Mouse (Mus musculus): ENCODE measurements around the gene Edc3.

Edc3 gene

DNA sequence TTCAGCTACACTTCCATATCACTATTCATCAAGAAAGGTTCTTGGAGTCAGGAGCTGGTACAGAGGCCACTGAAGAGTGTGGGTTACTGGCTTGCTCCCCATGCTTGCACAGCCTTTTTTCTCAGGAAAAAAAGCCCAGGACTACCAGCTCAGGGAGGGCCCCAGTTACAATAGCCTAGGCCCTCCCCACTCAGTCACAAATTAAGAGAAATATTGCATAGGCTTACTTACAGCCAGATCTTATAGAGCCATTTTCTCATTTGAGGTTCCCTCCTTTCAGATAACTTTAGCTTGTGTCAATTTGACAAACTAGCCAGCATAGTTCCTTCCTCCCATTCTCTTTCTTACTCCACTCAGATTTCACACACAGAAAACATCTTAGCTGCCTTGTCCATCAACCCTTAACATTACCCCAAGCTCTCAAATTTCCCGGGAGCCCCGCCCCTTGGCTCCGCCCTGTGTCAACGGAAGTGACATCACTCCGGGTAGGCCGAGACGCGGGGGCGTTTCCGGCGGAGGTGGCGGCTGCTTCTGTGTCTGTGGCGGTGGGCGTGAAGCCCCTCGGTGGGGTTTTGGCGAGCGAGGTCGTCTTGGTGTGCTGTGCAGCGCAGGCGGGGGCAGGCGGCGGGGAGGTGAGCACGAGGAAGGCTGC is at the start of gene Edc3:
Gene Edc3, plus strand, starts transcription at position 473 of the 652 bp plus-strand sequence.
- peak; percentile 78 for DNase-seq (ENCODE audit: extremely low read depth, low read depth)

DNA sequence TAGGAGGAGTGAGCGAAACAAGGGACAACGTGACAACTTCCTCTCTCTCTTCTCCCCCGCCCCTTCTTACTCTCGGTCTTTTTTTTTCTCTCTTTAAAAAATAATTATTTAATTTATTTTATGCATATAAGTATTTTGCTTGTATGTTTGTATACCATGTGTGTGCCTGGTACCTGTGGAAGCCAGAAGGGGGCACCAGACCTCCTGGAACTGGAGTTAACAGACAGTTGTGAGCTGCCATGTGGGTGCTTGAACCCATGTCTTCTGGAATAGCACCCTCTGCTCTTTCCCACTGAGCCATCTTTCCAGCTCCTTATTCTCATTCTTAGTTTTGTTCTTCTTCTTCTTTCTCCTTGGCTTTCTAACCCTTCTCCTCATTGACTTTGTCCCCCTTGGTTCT is 49.4 kb upstream of the Edc3 start:
- no peak for DNase-seq (ENCODE audit: extremely low read depth, low read depth)

DNA sequence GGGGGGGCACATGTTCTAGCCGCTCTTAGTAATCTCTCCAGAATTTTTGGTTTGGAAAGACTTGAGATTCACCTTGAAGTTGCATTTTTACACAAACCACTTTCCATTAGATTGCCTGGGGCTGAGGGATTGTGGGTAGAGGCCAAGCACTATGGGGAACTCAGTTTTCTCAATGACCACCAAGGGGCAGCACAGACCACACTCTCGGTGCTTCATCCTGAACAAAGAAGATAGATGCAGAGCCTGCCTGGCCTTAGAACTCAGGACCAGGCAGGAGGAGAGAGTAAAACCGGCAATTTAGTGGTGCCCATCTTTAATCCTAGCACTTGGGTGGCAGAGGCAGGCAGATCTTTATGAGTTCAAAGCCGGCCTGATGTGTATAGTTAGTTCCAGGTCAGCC is 48.6 kb upstream of the Edc3 start:
- DNase-seq (ENCODE audit: extremely low read depth, low read depth) = peak; percentile 71

DNA sequence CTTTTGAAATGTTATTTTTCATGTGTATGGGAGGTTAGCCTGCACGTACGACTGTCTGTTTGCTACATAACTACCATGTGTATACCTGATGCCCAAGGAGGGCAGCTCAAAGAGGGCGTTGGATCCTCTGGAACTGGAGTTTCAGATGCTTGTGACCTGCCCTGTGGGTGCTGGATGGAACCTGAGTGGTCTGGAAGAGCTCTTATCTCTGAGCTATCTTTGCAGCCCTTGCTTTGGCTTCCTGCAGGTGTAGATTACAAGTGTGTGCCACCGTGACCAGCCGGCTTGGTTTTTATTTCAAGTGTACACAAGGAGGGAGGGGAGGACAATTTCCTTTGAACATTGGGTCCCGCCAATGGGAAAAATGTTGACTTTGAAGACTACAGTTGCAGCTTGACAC is 47.8 kb upstream of the Edc3 start:
- DNase-seq (ENCODE audit: extremely low read depth, low read depth) = no peak

DNA sequence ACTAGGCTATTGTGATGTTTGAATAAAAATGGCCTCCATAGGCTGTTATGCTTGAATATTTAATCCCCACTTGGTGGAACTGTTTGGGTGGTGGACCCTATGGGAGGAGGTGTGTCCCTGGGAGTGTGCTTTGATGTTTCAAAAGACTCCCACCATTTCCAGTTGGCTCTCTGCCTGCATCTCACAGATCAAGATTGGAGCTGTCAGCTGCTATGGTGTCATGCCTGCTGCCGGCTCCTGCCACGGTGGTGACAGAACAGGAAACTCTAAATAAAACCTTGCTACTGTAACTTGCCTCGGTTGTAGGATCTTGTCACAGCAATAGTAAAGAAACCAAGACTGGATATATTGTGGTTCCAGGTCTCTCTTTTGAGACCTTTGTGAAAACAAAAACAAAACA is 46.8 kb upstream of the Edc3 start:
- no peak for DNase-seq (ENCODE audit: extremely low read depth, low read depth)

DNA sequence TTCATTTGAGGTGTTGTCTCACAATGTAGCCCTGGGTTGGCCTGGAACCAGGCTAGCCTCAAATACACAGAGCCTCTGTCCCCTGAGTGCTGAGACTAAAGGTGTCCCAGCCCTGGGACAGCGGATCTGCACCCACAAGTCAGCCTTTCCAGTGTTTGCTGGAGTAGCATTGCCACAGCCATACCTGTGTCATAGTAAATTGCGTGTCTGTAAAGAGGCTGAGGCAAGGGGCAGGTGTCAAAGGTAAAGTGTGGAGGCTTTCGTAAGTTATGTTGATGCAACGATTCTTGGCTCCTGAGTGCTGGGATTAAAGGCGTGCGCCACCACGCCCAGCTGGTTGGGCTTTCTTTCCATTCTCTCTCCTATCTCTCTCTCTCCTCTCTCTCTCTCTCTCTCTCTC is 43.7 kb upstream of the Edc3 start:
- no peak for DNase-seq (ENCODE audit: extremely low read depth, low read depth)

DNA sequence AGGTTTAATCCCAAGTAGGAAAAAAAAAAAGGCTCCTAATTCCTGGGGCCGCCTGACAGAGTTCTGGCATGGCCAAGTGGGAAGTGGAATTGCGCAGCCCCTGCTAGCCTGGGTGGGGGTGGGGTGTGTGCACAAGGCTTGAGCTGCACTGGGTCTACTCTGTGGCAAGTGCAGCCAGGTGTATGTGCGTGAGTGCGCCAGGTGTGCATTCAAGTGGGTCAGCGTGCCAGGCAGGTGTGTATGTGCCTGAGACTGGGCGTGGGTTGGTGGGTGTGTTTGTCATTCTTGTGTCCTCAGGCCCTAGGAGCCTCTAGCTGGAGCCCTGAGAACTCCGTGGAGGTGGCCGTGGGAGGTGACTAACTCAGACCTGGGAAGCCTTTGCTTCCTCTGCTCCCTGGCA is 41.8 kb upstream of the Edc3 start:
- DNase-seq (ENCODE audit: extremely low read depth, low read depth) = no peak

DNA sequence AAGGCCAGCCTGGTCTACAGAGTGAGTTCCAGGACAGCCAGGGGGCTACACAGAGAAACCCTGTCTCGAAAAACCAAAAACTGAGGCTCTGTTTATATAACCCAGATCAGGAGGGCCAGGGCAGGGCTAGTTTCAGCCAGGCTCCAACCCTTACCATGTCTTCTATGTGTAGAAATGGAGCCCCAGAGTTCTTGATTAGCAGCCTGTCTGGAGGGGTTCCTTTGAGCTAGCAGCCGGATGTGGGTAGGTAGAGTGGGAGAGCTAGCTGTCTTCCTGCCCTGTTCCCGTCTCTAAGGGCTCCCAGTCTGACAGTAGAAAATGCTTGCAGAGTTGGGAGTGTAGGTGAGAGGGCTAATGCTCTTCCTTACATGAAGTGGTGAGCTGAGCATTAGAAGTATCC is 41.2 kb upstream of the Edc3 start:
- DNase-seq (ENCODE audit: extremely low read depth, low read depth) = no peak

DNA sequence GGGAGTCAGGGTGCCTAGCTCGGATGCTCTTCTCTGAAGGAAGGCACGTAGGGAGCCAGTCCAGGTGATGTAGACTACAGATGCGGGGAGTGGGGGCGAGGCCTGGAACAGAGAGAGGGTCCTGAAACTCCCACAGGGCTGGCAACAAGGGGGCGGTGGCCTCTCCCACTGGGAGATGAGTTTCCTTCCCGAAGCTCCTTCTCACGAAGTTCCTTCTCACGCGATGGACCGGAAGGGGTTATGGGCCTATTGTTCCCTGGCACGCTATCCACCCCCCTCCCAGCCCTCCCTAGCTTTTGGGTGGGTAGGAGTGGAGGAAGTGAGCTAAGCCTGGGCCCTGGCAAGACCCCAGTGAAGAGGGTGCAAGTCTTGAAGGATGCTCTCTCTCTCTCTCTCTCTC is 40.5 kb upstream of the Edc3 start:
- no peak for DNase-seq (ENCODE audit: extremely low read depth, low read depth)

DNA sequence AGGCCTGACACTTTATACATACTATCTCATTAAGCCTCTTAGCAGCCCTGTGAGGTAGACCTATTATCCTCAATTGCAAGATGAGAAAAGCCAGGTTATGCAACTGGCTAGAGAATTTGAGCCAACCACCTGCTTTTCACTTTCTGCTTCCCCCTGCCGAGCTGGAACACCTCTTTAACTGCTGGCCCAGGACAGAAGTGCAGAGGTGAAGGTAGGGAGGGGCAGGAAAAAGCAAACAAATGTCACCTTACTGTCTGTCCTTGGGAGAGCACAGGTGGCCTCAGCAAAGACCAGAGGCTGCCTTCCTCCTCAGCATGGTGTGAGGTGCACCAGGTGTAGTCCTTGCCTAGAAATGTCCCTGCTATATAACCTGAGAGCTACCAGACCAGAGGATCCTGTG is 40.1 kb upstream of the Edc3 start:
- no peak for DNase-seq (ENCODE audit: extremely low read depth, low read depth)

DNA sequence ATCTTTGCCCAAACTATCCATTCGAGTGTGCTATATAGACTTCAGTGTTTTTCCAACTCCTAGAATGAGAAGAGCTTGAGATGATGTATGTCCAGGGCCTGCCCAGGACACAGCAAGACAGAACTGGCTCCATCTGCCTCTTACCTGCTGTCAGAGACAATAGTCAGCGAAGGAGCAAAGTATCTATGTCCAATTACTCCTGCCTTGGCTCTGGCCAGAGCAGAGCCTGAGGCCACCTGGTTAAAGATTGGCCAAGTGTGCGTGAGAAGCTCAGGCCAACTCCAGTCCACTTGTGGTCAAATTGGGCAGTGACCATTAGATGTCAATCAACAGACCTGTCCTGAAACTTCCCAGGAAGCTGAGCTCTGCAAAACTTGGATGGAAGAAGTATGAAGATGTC is 38.8 kb upstream of the Edc3 start:
- DNase-seq (ENCODE audit: extremely low read depth, low read depth) = no peak

DNA sequence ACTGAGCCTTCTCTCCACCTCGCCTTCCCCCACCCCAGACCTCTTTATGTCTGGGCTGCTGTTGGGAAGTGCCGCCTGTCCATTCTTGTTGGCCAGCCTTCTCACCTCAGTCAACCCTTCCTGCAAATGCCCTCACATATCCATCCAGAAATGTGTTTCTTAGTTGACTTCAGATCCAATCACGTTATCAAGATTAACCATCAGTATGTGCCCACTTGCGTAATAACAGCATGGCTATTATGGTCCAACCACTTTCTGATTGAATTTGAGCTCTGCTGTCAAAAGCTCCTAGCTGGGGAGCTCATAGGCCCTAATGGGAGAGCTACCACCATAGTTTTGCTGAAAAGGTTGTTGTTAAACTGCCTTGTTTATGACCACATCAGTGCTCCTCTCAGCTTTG is 37.3 kb upstream of the Edc3 start:
- no peak for DNase-seq (ENCODE audit: extremely low read depth, low read depth)

DNA sequence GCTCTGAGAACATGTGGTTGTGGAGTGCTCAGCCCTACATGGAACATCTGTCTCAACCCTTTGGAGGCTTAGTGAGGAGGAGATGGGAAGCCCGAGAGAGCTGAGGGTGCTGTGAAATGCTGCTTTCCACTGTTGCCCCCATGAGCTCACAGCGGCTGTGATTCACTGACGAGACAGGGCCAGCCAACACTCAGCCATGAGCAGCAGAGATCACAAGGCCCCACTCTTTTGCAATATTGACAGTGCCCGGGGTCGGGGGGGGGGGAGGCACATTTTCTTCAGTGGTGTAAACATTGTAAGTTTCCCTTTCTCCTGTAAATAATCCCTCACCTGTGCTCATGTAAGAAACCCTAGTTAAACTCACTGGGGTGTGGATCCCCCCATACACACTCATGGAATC is 36.8 kb upstream of the Edc3 start:
- DNase-seq (ENCODE audit: extremely low read depth, low read depth) = no peak

DNA sequence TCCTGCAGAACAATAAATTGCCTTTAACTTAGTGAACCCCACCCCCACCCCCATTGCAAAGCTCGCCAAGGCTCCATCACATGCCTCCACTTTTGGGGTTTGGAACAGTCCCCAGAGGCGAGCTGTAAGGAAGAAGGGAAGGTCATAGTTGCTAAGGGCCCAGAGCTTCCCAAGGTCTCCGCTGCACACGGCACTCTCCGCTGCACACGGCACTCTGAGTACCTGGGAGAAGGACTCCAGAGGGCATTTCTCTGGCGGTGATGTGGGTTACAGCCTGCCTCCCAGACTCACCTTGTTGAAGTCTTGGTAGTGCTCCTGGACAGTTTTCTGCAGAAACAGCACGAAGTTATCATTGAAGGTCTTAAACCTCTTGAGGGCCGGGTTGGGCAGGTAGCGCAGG is 26.9 kb upstream of the Edc3 start:
- no peak for DNase-seq (ENCODE audit: extremely low read depth, low read depth)

DNA sequence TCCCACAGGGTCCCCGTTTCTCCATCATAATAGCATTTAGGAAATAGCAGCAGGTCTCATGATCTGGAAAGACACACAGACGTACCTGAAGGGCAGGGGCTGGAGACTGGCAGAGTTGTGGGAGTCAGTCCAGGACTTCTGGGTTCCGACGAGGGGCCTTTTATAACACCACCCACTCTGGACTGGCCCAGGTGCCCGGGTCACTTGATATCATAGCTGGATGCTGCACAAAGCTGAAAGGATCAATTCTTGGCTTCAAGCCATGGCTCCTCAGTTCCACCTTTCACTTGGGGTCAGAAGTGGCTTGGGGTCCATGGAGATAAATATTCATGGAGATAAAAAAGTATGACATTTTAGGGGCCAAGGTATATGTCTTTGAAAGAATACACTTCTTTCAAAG is 24.8 kb upstream of the Edc3 start, which contains the start of gene Cyp1a2:
Gene Cyp1a2, minus strand, starts transcription at position 184 of the 400 bp plus-strand sequence.
- no peak for DNase-seq (ENCODE audit: extremely low read depth, low read depth)

DNA sequence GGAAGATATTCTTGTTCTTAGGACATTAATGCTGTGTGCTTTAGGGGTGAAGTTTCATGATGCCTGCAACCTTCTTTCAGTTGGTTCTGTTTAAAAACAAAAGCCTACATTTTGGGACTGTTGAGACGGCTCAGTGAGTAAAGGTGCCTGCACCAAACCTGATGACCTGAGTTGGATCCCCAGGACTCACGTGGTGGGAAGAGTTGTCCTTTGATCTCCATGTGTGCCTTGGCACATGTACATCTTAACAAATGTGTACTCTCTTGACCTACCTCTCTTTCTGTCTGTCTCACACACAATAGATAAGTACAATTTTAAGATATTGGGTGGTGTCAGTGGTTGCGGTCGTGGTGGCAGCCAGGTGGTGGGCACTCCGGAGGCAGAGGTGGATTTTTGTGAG is 22.3 kb upstream of the Edc3 start:
- DNase-seq (ENCODE audit: extremely low read depth, low read depth) = no peak

DNA sequence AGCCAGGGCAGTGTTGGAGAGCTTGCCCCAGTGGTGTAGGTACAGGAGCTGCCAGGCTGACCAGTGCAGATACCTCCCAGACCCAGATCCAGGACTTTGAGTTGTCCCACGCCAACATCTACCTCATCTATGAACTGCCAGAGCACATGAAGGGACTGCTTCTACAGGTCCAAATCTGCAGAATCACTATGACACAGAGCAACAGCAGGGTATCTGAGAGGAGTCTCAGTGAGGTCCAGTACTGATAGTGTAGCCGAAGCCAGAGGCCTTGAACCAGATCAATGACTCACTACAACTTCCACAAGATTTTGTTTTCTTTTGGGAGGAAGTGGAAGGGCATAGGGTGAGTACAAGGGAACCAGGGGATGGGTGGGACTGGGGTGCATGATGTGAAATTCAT is 20.6 kb upstream of the Edc3 start, which contains the start of gene Cyp1a1:
Gene Cyp1a1, plus strand, starts transcription at position 178 of the 400 bp plus-strand sequence.
- DNase-seq (ENCODE audit: extremely low read depth, low read depth) = no peak

DNA sequence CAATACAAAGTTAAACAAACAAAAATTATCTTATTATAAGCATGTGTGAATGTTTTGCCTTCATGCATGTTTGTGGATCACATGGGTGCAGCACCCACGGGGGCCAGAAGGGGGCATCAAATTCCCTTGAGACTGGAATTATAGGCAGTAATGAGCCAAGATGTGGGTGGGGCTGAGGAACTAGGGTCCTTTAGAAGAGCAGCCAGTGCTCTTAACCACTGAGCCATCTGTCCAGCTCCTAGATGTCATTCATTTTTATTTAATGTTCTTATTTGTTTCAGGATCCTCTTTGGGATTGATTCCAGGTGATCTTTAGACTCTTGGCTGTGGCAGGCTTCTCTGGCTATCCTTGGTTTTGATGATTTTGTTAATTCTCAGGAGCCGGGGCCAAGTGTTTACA is 20.2 kb upstream of the Edc3 start:
- DNase-seq (ENCODE audit: extremely low read depth, low read depth) = peak; percentile 32

DNA sequence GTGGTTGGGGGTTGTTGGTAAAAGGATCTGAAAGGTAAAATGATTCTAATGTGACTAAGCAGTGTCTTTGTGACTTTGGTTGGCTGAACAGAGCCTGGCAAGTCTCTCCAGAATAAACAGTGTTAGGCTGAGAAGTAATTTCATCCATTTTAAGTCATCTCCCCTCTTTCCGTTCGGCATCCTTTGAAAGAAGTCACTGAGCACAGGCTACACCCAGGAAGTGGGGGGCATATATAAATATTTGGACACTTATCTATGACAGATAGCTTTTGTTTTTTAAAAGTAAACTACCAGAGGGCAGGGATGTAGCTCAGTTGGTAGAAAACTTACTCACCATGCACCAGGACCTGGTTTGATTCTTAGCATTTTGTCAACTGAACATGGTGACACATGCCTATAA is 19.7 kb upstream of the Edc3 start:
- no peak for DNase-seq (ENCODE audit: extremely low read depth, low read depth)

DNA sequence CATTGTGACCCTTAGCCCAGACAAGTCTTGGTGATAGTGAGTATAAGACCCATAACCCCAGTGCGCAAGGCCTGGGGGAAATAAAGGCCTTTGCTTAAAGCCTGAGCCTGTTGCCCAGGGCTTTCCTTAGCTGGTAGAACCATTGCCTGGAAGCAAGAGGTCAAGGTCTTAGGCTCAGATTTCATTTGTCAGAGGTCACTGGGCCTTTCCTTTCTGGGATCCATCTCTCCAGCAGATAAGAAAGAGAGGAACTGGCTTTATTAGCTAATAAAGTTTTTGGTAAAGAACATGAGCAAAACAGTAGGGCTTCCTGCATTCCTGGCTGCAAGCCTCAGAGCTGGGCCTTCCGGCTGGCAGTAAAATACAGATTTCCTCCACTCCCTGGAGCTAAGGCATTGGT is 14.2 kb upstream of the Edc3 start:
- no peak for DNase-seq (ENCODE audit: extremely low read depth, low read depth)

DNA sequence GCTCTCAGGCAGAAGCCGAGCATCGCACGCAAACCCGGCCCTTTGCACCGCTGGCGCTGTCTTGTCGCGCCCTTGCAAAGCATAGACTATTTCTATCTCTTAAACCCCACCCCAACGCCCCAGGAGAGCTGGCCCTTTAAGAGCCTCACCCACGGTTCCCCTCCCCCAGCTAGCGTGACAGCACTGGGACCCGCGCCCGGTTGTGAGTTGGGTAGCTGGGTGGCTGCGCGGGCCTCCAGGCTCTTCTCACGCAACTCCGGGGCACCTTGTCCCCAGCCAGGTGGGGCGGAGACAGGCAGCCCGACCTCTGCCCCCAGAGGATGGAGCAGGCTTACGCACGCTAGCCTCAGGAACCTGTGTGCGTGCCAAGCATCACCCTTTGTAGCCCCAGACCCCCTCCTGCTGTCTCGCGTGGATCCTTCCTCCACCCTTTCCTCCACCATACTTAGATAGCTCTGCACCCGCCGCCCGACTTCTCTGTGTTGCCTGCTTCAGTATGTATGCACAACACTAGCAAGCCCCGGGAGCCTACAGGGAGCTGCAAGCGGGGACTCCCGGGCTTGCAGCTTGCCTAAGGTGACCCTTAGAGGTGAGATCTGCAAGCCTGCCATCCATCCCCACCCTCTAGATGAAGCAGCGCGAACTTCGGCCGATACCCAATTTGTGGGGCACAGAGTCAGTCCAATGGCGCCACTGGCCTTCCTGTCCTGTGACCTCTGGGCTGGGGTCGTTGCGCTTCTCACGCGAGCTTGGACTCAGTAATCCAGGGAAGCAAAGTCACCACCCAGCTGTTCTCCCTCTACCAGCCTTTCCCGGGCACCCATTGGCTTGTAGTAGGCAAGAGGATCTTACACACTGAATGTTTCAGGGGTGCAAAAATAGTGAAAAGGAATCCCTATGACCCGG is 11.7 kb upstream of the Edc3 start:
- DNase-seq (ENCODE audit: extremely low read depth, low read depth) = no peak

DNA sequence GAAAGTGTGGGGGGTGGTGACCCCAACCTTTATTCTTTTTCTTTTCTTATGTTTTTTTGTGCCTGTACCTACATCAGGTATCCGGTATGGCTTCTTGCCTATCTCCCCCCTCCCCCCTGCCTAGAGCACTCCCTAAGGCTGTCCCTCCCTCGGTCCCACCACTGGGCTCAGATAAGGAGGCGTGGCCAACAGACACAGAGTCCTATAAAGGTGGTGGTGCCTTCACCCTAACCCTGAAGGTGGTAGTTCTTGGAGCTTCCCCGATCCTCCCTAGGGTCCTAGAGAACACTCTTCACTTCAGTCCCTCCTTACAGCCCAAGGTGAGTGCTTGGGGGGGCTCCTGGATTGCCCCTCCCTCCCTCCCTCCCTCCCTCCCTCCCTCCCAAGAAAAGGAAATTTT is 11.0 kb upstream of the Edc3 start:
- DNase-seq (ENCODE audit: extremely low read depth, low read depth) = peak; percentile 6
